Mouse (Mus musculus): ENCODE results near the gene Rasgef1b. TPM values are rescaled to one million over a fixed set of nuclear protein-coding genes. Genes with fewer than 3 reads are reported as not detected.

Rasgef1b gene
- polyA plus RNA-seq, 1 experiment from 2014 or later, result 66.1 TPM

DNA sequence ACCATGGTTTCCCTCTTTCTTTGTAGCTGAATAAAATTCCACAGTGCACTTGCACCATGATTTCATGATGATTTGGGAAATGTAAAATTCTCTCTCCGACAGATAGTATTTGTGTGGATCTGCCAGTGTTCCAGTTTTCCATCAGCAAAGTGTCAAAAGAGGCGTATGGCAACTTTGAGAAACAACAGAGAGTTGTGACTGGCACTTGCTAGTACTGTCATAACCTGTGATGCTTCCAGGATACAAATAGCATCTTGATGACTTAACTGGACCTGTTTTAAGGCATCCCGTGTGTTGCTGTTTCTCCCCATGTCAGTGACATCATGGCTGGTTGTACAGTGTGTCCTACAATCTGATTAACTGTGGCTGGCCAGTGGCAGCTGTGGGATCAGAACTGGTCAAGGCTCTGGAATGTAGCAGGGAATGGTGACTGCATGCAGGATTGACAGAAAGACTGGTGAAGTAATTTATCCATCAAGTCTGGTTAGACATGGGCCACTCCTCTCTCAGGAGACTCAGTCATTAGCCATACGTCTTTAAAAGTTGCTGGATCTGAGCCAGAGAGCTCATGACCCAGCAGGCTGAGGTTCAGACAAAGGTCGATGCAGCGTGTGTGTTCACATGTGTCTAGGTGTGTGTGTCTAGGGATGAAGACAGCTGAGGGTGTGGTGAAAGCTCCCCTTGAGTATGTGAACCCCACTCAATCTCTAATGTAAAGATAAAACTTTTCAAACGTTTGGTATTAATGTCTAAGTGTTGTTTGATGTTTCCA is 328.8 kb downstream of the Rasgef1b start:
- 55% methylated on average over 7 of the region's 7 CpGs for WGBS
- Histone ChIP-seq H3K4me2 (no peak overlapping the region), H3K9ac (no peak overlapping the region), H3K27me3 (no peaks in the 10 kb centered on the region), H3K4me1 (replicated peaks) (peaks cover 56% of the 10 kb centered on the region), H3K4me3 (no peak overlapping the region), H3K36me3 (no peaks in the 10 kb centered on the region), H3K9me3 (no peaks in the 10 kb centered on the region), H3K27ac (replicated peaks) (no peak overlapping the region)
- ATAC-seq (ENCODE audit: low read depth), result no peak

DNA sequence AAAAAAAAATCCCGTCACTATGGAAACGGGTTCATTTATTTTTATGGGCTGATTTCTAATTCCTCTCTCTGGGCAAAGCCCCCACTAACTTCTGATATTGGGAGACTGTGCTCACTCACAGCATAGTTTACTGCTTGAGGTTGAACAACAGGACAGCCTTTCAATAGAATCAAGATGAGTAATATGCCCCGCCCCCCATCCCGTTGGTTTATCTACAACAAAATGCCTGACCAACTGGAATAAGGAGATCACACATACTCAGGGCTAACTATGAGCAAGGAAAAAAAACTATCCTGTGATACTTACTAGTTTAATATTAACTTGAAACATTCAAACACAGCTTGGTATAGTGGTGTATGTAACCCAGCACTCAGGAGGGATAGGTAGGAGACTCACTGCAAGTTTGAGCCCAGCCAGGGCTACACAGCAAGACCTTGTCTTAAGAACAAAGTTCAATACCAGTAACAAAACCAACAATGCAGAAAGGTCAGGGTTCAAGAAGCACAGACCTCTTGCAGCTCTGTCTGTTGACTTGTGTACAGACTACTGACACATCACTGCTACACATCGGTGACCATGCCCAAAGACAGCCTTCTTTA is 330.3 kb downstream of the Rasgef1b start:
- 43% methylated on average over 5 of the region's 5 CpGs for WGBS

DNA sequence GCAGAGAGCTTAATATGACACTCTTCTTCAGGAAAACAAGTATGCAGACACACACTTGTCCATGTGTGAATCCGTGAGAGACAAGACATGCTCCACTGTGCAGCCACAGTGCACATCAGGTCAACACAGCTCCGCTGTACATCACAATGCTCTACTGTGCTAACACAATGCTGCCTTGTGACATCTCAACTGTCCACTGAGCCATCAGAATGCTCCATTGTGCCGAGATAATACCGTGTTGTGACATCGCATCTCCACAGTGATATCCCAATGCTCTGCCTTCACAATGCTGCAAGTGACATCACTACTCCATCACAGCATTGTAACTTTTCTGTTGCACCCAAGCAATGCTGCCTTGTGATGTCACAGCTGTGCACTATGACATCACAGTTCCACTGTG is 334.3 kb downstream of the Rasgef1b start:
- Histone ChIP-seq H3K9ac (no peak overlapping the region), H3K4me2 (no peak overlapping the region), H3K27ac (replicated peaks) (no peak overlapping the region), H3K9me3 (no peaks in the 10 kb centered on the region), H3K4me3 (no peak overlapping the region), H3K4me1 (replicated peaks) (peaks cover 22% of the 10 kb centered on the region), H3K36me3 (no peaks in the 10 kb centered on the region), H3K27me3 (peaks cover 19% of the 10 kb centered on the region)
- WGBS, result 78% methylated on average over 5 of the region's 5 CpGs
- ATAC-seq (ENCODE audit: low read depth), result no peak

More for the DNA sequence above, 330.3 kb downstream of the Rasgef1b start:
- Histone ChIP-seq H3K27me3 (peaks cover 1% of the 10 kb centered on the region; the same call in 1 of the 2 replicates), H3K9ac (no peak overlapping the region), H3K36me3 (no peaks in the 10 kb centered on the region), H3K4me2 (no peak overlapping the region), H3K9me3 (no peaks in the 10 kb centered on the region), H3K4me3 (no peak overlapping the region), H3K27ac (replicated peaks) (no peak overlapping the region), H3K4me1 (replicated peaks) (peaks cover 55% of the 10 kb centered on the region)
- ATAC-seq (ENCODE audit: low read depth), result 0 out of 2 replicates have a peak, but pooled peaks have one; percentile 21

DNA sequence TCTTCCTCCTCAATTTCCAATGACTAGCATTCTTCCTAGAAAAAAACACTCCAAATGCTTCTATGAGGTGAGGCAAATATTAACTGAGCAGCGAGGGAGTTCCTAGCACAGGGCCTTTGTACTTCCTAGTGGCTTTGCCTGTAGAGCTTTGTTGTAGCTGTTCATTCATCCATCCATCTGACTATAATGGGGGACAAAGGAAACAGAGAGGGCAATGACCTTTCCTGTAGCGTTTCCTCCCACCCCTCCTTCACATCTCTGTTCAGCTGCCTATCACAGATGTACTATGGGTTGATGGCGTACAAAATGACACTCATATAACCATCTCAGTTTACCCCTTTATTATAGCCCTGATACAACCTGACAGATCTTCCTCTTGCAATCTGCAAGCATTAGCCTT is 337.3 kb downstream of the Rasgef1b start:
- no peaks in the 10 kb centered on the region for H3K9me3 ChIP-seq
- no peak overlapping the region for H3K4me2 ChIP-seq
- WGBS, result 13% methylated on average over 3 of the region's 3 CpGs

DNA sequence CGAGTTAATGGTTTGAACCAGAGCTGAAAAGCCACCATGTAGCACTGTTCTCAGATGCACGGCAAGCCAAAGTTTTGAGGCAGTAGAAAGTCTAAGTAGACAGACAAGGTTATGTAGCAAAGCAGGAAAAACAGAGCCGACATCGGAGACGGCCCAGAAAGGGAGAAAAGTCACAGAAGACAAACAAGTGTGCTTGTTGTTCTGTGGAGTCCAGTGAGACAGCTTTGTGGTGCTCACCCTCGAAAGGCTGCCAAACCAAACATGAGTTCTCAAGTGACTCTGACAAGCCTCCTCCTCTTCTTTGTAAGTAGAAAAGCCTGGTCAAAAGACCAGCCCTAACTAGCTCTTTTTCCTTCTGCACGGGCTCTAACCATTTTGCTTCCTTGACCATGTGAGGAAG is 338.1 kb downstream of the Rasgef1b start:
- Histone ChIP-seq H3K4me3 (no peak overlapping the region), H3K4me2 (no peak overlapping the region), H3K9me3 (no peaks in the 10 kb centered on the region), H3K9ac (no peak overlapping the region), H3K27me3 (peaks cover 34% of the 10 kb centered on the region), H3K4me1 (replicated peaks) (peaks cover 21% of the 10 kb centered on the region), H3K27ac (replicated peaks) (no peak overlapping the region), H3K36me3 (no peaks in the 10 kb centered on the region)
- no peak for ATAC-seq (ENCODE audit: low read depth)
- WGBS, result 67% methylated on average over 7 of the region's 7 CpGs

More for the DNA sequence above, 337.3 kb downstream of the Rasgef1b start:
- ATAC-seq (ENCODE audit: low read depth), result no peak
- H3K36me3 ChIP-seq, result no peaks in the 10 kb centered on the region
- peaks cover 14% of the 10 kb centered on the region for H3K4me1 ChIP-seq (replicated peaks)
- H3K4me3 ChIP-seq, result no peak overlapping the region
- H3K27me3 ChIP-seq, result peaks cover 34% of the 10 kb centered on the region
- H3K27ac ChIP-seq (replicated peaks), result no peak overlapping the region
- H3K9ac ChIP-seq, result no peak overlapping the region

DNA sequence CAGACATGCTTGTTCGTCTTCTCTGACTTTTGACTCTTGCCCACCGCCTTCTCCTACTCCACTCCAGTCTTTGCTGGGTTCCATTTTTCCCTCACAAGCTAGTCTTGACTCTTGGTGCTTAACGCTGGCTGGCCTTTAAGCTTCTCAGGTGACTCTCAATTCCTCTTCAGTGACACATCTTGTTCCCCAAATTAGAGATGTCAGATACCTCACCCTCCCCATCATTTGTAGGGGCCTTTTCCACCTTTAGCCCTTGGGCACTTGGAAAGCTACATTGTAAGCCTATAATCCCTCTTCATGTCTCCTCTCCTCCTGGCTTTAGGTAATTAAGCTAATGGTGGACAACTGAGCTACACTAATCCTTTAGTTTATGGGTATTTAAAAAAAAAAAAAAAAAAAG is 338.6 kb downstream of the Rasgef1b start:
- Histone ChIP-seq H3K27me3 (peaks cover 34% of the 10 kb centered on the region), H3K27ac (replicated peaks) (no peak overlapping the region), H3K4me2 (no peak overlapping the region), H3K4me1 (replicated peaks) (peaks cover 26% of the 10 kb centered on the region), H3K36me3 (no peaks in the 10 kb centered on the region), H3K4me3 (no peak overlapping the region), H3K9ac (no peak overlapping the region), H3K9me3 (no peaks in the 10 kb centered on the region)
- ATAC-seq (ENCODE audit: low read depth), result no peak
- 93% methylated on average over 3 of the region's 3 CpGs for WGBS

DNA sequence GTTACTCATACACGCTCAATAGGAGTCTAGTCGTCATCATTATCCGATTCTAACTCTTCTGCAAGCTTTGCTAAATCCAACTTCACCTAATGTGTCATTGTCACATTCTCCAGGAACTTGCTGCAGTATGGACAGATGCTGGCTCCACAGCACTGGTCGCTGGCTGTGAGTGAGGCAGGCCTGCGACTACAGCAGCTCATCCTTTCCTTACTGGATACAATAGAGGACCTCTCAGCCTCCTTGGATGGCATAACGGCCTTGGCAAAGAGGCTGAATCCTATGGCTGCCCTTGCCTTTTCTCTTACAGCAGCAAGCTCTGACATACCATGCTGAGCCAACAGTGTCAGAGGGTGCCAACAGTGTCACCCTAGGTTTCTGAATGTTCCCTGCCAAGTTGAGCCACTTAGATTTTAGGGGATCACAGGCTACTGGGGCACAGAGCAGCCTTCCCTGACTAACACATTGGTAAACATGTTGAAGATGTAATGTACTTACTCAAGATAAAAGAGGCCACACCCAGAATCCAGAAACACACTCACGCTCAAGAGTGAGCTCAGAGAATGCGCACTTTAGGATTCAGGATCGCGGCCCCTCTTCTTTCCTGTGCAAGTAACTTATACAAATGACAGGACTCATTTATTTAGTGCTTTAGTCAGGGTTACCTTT is 340.1 kb downstream of the Rasgef1b start:
- Histone ChIP-seq H3K36me3 (no peaks in the 10 kb centered on the region), H3K4me2 (no peak overlapping the region), H3K9ac (no peak overlapping the region), H3K4me3 (no peak overlapping the region), H3K27ac (replicated peaks) (no peak overlapping the region), H3K27me3 (peaks cover 39% of the 10 kb centered on the region), H3K4me1 (replicated peaks) (peaks cover 29% of the 10 kb centered on the region), H3K9me3 (no peaks in the 10 kb centered on the region)
- WGBS, result 84% methylated on average over 10 of the region's 10 CpGs
- ATAC-seq (ENCODE audit: low read depth), result no peak

DNA sequence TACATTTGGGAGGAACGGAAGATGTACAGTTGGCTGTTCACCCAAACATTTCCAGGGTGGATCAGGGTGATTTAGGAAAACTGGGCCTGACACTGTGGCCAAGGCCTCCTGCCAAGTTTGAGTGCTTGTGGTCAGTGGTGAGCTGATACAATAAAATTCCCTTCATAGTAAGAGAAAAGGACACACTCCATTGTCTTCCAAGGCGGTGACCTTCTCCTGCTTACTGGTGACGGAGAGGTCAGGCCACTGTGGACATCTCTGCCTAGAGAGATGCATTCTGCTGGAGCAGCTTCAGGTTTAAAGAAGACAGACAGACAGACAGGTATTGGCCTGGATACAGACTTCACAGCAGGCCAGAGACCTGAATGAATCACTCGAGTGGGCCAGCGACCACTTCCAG is 340.7 kb downstream of the Rasgef1b start:
- WGBS, result 54% methylated on average over 5 of the region's 5 CpGs
- H3K27ac ChIP-seq (replicated peaks), result no peak overlapping the region
- no peak overlapping the region for H3K4me2 ChIP-seq
- no peak overlapping the region for H3K9ac ChIP-seq
- no peaks in the 10 kb centered on the region for H3K9me3 ChIP-seq
- H3K27me3 ChIP-seq, result peaks cover 33% of the 10 kb centered on the region
- ATAC-seq (ENCODE audit: low read depth), result no peak
- no peak overlapping the region for H3K4me3 ChIP-seq
- no peaks in the 10 kb centered on the region for H3K36me3 ChIP-seq
- H3K4me1 ChIP-seq (replicated peaks), result peaks cover 29% of the 10 kb centered on the region

DNA sequence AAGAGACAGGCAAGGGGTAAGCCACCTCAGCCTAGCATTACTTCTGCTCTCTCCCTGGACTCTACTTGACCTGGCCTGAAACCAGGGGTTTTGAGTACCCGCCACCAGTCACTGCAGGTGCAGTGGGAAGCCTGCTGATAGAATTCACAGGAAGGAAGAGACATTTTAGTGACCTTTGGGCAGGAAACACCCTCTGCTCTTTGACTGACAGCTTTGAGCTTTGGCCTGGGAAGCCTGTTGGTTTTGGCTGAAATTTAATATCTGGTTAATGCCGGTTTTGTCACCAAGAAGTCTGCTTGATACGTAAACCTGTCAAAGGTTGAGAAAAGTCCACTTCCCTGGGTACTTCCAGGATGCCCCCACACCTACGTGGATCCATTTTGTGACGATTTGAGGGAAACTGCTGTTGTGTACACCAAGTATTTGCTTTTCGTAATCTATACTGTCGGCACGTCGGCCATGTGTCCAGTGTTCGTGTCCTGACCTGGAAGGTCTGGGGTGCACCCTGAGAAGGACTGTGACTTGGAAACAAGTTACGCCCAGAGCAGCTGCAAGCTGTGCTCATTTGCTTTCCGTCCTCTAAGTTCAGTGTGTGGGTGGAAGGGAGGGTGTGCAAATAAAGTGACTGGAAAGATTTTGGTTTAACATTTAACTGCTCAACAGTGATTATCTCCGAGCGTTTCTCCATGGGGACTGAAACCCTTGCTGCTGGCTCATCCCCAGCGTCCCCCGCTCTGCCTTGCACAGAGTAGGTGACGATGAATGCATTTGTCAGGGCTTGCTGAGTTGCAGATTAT is 341.5 kb downstream of the Rasgef1b start:
- Histone ChIP-seq H3K27ac (replicated peaks) (no peak overlapping the region), H3K27me3 (peaks cover 33% of the 10 kb centered on the region), H3K36me3 (no peaks in the 10 kb centered on the region), H3K4me3 (no peak overlapping the region), H3K4me2 (no peak overlapping the region), H3K4me1 (replicated peaks) (peaks cover 37% of the 10 kb centered on the region), H3K9ac (no peak overlapping the region), H3K9me3 (no peaks in the 10 kb centered on the region)
- ATAC-seq (ENCODE audit: low read depth), result no peak
- 79% methylated on average over 17 of the region's 17 CpGs for WGBS

DNA sequence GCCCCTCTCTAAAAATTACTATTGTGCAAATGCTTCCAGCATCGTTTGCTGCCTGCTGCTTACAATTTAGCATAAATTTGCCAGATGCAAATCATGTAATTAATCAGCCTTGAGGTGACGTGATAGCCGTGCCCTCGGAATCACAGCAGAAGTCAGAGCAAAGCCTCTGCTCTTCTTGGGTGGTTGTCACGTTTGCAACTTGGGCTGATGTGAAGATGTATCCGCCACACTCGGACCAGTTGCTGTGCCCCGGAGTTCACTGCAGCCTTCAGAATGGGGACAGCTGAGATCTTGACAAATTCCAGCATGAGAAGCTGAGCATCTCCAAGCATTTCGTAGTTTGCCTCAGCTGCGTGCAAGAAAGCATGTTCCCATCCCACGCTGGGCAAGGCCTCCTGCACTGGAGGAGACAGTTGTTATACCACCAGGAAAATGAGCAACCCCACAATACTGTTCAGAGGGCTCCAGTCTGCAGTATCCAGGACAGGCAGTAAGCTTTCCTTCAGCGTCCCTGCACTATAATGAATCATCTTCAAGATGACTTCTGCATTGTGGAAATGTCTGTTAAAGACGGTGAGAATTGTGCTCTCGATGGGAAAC is 342.5 kb downstream of the Rasgef1b start:
- 15% methylated on average over 14 of the region's 14 CpGs for WGBS
- no peak overlapping the region; the same call in 1 of the 2 replicates for H3K27ac ChIP-seq (replicated peaks)
- peaks cover 26% of the 10 kb centered on the region for H3K27me3 ChIP-seq
- peaks cover 37% of the 10 kb centered on the region for H3K4me1 ChIP-seq (replicated peaks)
- no peak overlapping the region for H3K4me2 ChIP-seq
- no peaks in the 10 kb centered on the region for H3K9me3 ChIP-seq
- no peaks in the 10 kb centered on the region for H3K36me3 ChIP-seq
- no peak for ATAC-seq (ENCODE audit: low read depth)
- H3K4me3 ChIP-seq, result no peak overlapping the region
- no peak overlapping the region for H3K9ac ChIP-seq

DNA sequence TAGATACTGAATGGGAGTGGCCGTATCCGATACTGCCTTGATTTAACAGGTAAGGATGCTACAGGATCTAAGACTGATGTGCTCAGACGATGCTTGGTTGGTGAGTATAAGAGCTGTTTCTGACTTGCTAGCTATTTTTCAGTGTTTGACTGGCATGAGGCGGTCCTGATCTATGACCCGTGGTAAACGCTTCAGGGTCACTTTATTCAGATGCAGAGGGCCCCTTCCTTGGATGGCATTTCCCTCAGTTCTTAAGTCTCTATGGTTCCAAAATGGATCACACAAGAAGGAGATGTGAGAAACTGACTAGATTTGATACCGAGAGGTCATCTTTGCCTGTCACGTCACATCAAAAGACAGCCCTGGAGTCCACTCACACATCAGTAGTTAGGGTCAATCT is 343.1 kb downstream of the Rasgef1b start:
- H3K4me2 ChIP-seq, result no peak overlapping the region
- H3K4me1 ChIP-seq (replicated peaks), result peaks cover 35% of the 10 kb centered on the region
- H3K27ac ChIP-seq (replicated peaks), result no peak overlapping the region
- no peak for ATAC-seq (ENCODE audit: low read depth)
- H3K9ac ChIP-seq, result no peak overlapping the region
- H3K36me3 ChIP-seq, result no peaks in the 10 kb centered on the region
- H3K4me3 ChIP-seq, result no peak overlapping the region
- peaks cover 26% of the 10 kb centered on the region for H3K27me3 ChIP-seq
- H3K9me3 ChIP-seq, result no peaks in the 10 kb centered on the region
- 27% methylated on average over 8 of the region's 8 CpGs for WGBS
